Mouse (Mus musculus): Measurements from ENCODE around the gene Edn1. TPM values are rescaled to one million over a fixed set of nuclear protein-coding genes. Genes with fewer than 3 reads are reported as not detected.

The Edn1 gene
- polyA plus RNA-seq, 1 experiment from 2014 or later = 1.0 TPM

GRCm38 (mm10) chr13:42336414-42336813, 35.1 kb downstream of the Edn1 start:
- no peak overlapping the region for H3K9ac ChIP-seq (ENCODE audit: low read length)
- no peak for DNase-seq (ENCODE audit: low spot score)
- no peaks in the 10 kb centered on the region for H3K36me3 ChIP-seq (ENCODE audit: control insufficient read depth, insufficient read depth, low read length)
- H3K4me1 ChIP-seq (replicated peaks; ENCODE audit: control insufficient read depth, insufficient read depth, low read length) = no peaks in the 10 kb centered on the region
- 80% methylated on average over 4 of the region's 4 CpGs for WGBS
- no peak overlapping the region for H3K4me3 ChIP-seq (ENCODE audit: low read depth, low read length)
- ATAC-seq (replicated peaks; ENCODE audit: low FRiP score) = no peak
- no peak overlapping the region for H3K27ac ChIP-seq (ENCODE audit: low read depth, low read length)
- H3K9me3 ChIP-seq (ENCODE audit: control insufficient read depth, low read length) = no peaks in the 10 kb centered on the region
- no peaks in the 10 kb centered on the region for H3K27me3 ChIP-seq (ENCODE audit: control insufficient read depth, insufficient read depth, low read length)
- H3K4me2 ChIP-seq (ENCODE audit: low read depth, low read length, severe bottlenecking) = no peak overlapping the region

- no peak overlapping the region for H3K9ac ChIP-seq (ENCODE audit: low read length)
- no peak overlapping the region for H3K27ac ChIP-seq (ENCODE audit: low read depth, low read length)
- DNase-seq (ENCODE audit: low spot score) (no peak), ATAC-seq (replicated peaks; ENCODE audit: low FRiP score) (no peak)
- H3K4me3 ChIP-seq (ENCODE audit: low read depth, low read length) = no peak overlapping the region
- 89% methylated on average over 2 of the region's 2 CpGs for WGBS
- no peak overlapping the region for H3K4me2 ChIP-seq (ENCODE audit: low read depth, low read length, severe bottlenecking)
- H3K27me3 ChIP-seq (ENCODE audit: control insufficient read depth, insufficient read depth, low read length) = no peaks in the 10 kb centered on the region
- H3K36me3 ChIP-seq (ENCODE audit: control insufficient read depth, insufficient read depth, low read length) = no peaks in the 10 kb centered on the region
- H3K9me3 ChIP-seq (ENCODE audit: control insufficient read depth, low read length) = no peaks in the 10 kb centered on the region
- H3K4me1 ChIP-seq (replicated peaks; ENCODE audit: control insufficient read depth, insufficient read depth, low read length) = no peaks in the 10 kb centered on the region
Observed at GRCm38 (mm10) chr13:42337072-42337471, 35.8 kb downstream of the Edn1 start.

GRCm38 (mm10) chr13:42339466-42339865, 38.2 kb downstream of the Edn1 start:
- no peak overlapping the region for H3K9ac ChIP-seq (ENCODE audit: low read length)
- no peak overlapping the region for H3K27ac ChIP-seq (ENCODE audit: low read depth, low read length)
- 68% methylated on average over 2 of the region's 2 CpGs for WGBS
- H3K4me1 ChIP-seq (replicated peaks; ENCODE audit: control insufficient read depth, insufficient read depth, low read length) = no peaks in the 10 kb centered on the region
- H3K36me3 ChIP-seq (ENCODE audit: control insufficient read depth, insufficient read depth, low read length) = no peaks in the 10 kb centered on the region
- ATAC-seq (replicated peaks; ENCODE audit: low FRiP score) (no peak), DNase-seq (ENCODE audit: low spot score) (no peak)
- no peaks in the 10 kb centered on the region for H3K9me3 ChIP-seq (ENCODE audit: control insufficient read depth, low read length)
- H3K4me3 ChIP-seq (ENCODE audit: low read depth, low read length) = no peak overlapping the region
- H3K27me3 ChIP-seq (ENCODE audit: control insufficient read depth, insufficient read depth, low read length) = no peaks in the 10 kb centered on the region
- no peak overlapping the region for H3K4me2 ChIP-seq (ENCODE audit: low read depth, low read length, severe bottlenecking)

- Histone ChIP-seq H3K4me2 (ENCODE audit: low read depth, low read length, severe bottlenecking) (no peak overlapping the region), H3K9me3 (ENCODE audit: control insufficient read depth, low read length) (no peaks in the 10 kb centered on the region), H3K36me3 (ENCODE audit: control insufficient read depth, insufficient read depth, low read length) (no peaks in the 10 kb centered on the region), H3K27ac (ENCODE audit: low read depth, low read length) (no peak overlapping the region), H3K27me3 (ENCODE audit: control insufficient read depth, insufficient read depth, low read length) (no peaks in the 10 kb centered on the region), H3K9ac (ENCODE audit: low read length) (no peak overlapping the region), H3K4me3 (ENCODE audit: low read depth, low read length) (no peak overlapping the region), H3K4me1 (replicated peaks; ENCODE audit: control insufficient read depth, insufficient read depth, low read length) (no peaks in the 10 kb centered on the region)
- ATAC-seq (replicated peaks; ENCODE audit: low FRiP score) = no peak
- no peak for DNase-seq (ENCODE audit: low spot score)
- WGBS = 70% methylated on average over 2 of the region's 2 CpGs
Observed at GRCm38 (mm10) chr13:42341871-42342532, 40.7 kb downstream of the Edn1 start.

- H3K36me3 ChIP-seq (ENCODE audit: control insufficient read depth, insufficient read depth, low read length) = no peaks in the 10 kb centered on the region
- H3K4me3 ChIP-seq (ENCODE audit: low read depth, low read length) = no peak overlapping the region
- DNase-seq (ENCODE audit: low spot score) (no peak), ATAC-seq (replicated peaks; ENCODE audit: low FRiP score) (no peak)
- H3K4me2 ChIP-seq (ENCODE audit: low read depth, low read length, severe bottlenecking) = no peak overlapping the region
- no peaks in the 10 kb centered on the region for H3K4me1 ChIP-seq (replicated peaks; ENCODE audit: control insufficient read depth, insufficient read depth, low read length)
- WGBS = 87% methylated on average over 7 of the region's 7 CpGs
- no peaks in the 10 kb centered on the region for H3K9me3 ChIP-seq (ENCODE audit: control insufficient read depth, low read length)
- H3K27ac ChIP-seq (ENCODE audit: low read depth, low read length) = no peak overlapping the region
- H3K27me3 ChIP-seq (ENCODE audit: control insufficient read depth, insufficient read depth, low read length) = no peaks in the 10 kb centered on the region
- no peak overlapping the region for H3K9ac ChIP-seq (ENCODE audit: low read length)
Observed at GRCm38 (mm10) chr13:42345439-42345838, 44.2 kb downstream of the Edn1 start.

- no peak for DNase-seq (ENCODE audit: low spot score)
- H3K4me3 ChIP-seq (ENCODE audit: low read depth, low read length) = no peak overlapping the region
- H3K4me2 ChIP-seq (ENCODE audit: low read depth, low read length, severe bottlenecking) = no peak overlapping the region
- H3K9ac ChIP-seq (ENCODE audit: low read length) = no peak overlapping the region
- no peaks in the 10 kb centered on the region for H3K27me3 ChIP-seq (ENCODE audit: control insufficient read depth, insufficient read depth, low read length)
- ATAC-seq (replicated peaks; ENCODE audit: low FRiP score) = no peak
- H3K27ac ChIP-seq (ENCODE audit: low read depth, low read length) = no peak overlapping the region
- no peaks in the 10 kb centered on the region for H3K36me3 ChIP-seq (ENCODE audit: control insufficient read depth, insufficient read depth, low read length)
- H3K9me3 ChIP-seq (ENCODE audit: control insufficient read depth, low read length) = no peaks in the 10 kb centered on the region
- H3K4me1 ChIP-seq (replicated peaks; ENCODE audit: control insufficient read depth, insufficient read depth, low read length) = no peaks in the 10 kb centered on the region
- 51% methylated on average over 7 of the region's 7 CpGs for WGBS
Observed at GRCm38 (mm10) chr13:42346414-42346813, 45.1 kb downstream of the Edn1 start.

- Histone ChIP-seq H3K4me2 (ENCODE audit: low read depth, low read length, severe bottlenecking) (no peak overlapping the region), H3K4me1 (replicated peaks; ENCODE audit: control insufficient read depth, insufficient read depth, low read length) (no peaks in the 10 kb centered on the region), H3K9ac (ENCODE audit: low read length) (no peak overlapping the region), H3K27ac (ENCODE audit: low read depth, low read length) (no peak overlapping the region), H3K9me3 (ENCODE audit: control insufficient read depth, low read length) (no peaks in the 10 kb centered on the region), H3K27me3 (ENCODE audit: control insufficient read depth, insufficient read depth, low read length) (no peaks in the 10 kb centered on the region), H3K4me3 (ENCODE audit: low read depth, low read length) (no peak overlapping the region), H3K36me3 (ENCODE audit: control insufficient read depth, insufficient read depth, low read length) (no peaks in the 10 kb centered on the region)
- no peak for ATAC-seq (replicated peaks; ENCODE audit: low FRiP score)
- DNase-seq (ENCODE audit: low spot score) = no peak
- WGBS = 81% methylated on average over 7 of the region's 7 CpGs
Observed at GRCm38 (mm10) chr13:42351675-42352074, 50.4 kb downstream of the Edn1 start.

Other genes starting within 250 kb of the Edn1 start
- gene Hivep1, start 249.5 kb upstream of the Edn1 start, polyA plus RNA-seq (2014; fragmentation: Nextera tagmentation; extraction: Ambion mirVana) = 13.2 and 16.5 TPM in 2 replicates

Measured in forebrain, embryonic 11.5 days (tissue).